Mouse (Mus musculus) ES-E14 (cell line): Measurements from ENCODE around the gene Lrmda. TPM values are rescaled to one million over a fixed set of nuclear protein-coding genes. Genes with fewer than 3 reads are reported as not detected.

Experiments
- DNase-seq: peaks from one replicate; pipeline ENCODE4 v3.0.0-alpha.2; 2013; ENCODE audit warnings: low read depth, low spot score
- H3K27ac ChIP-seq: 2 replicates; pipeline ENCODE4 v1.5.1; 2012; ENCODE audit warnings: low read depth, mild to moderate bottlenecking, low read length, moderate library complexity, mixed read lengths; ENCODE audit not compliant: poor library complexity, insufficient read depth, severe bottlenecking
- H3K36me3 ChIP-seq: 2 replicates; pipeline ENCODE4 v1.6.1; 2012; ENCODE audit warnings: mild to moderate bottlenecking, low read length, moderate library complexity, mixed read lengths; ENCODE audit not compliant: control insufficient read depth, poor library complexity, insufficient read depth, severe bottlenecking
- H3K4me1 ChIP-seq, 2 experiments: fragments of 150-350 bp in 1 of 2; sonication (generic) in 1 of 2; 2 replicates each; pipeline ENCODE4 v1.6.1; 2012; ENCODE audit warnings: low read length in 2 of 2, mild to moderate bottlenecking in 1 of 2, mixed read lengths in 1 of 2; ENCODE audit not compliant: control insufficient read depth in 2 of 2, insufficient read depth in 2 of 2, poor library complexity in 1 of 2
- H3K4me3 ChIP-seq, 2 experiments: fragments of 150-350 bp in 1 of 2; sonication (generic) in 1 of 2; 2 replicates each; pipeline ENCODE4 v1.5.1; 2012; ENCODE audit warnings: low read length in 2 of 2, low read depth in 1 of 2, mild to moderate bottlenecking in 1 of 2, mixed read lengths in 1 of 2; ENCODE audit not compliant: insufficient read depth in 1 of 2, poor library complexity in 1 of 2, severe bottlenecking in 1 of 2
- H3K9ac ChIP-seq: 2 replicates; pipeline ENCODE4 v1.6.1; 2012; ENCODE audit warnings: low read depth, mild to moderate bottlenecking, low read length, mixed read lengths; ENCODE audit not compliant: poor library complexity, insufficient read depth, severe bottlenecking
- H3K9me3 ChIP-seq: fragments of 150-350 bp; sonication (generic); 2 replicates; pipeline ENCODE4 v1.6.1; 2012; ENCODE audit warnings: low read depth, mild to moderate bottlenecking, low read length; ENCODE audit not compliant: control insufficient read depth, insufficient read depth
- CHD2 ChIP-seq: IDR thresholded peaks from 2 replicates; pipeline ENCODE4 v1.6.1; 2014; ENCODE audit warnings: mild to moderate bottlenecking, low read depth, low read length, inconsistent platforms
- HCFC1 ChIP-seq: IDR thresholded peaks from 2 replicates; pipeline ENCODE4 v1.6.1; 2012; ENCODE audit warnings: low read length, inconsistent platforms, borderline replicate concordance; ENCODE audit not compliant: insufficient read depth
- MAFK ChIP-seq: IDR thresholded peaks from 2 replicates; pipeline ENCODE4 v1.6.1; 2014; ENCODE audit warnings: mild to moderate bottlenecking, low read depth, low read length, inconsistent platforms; ENCODE audit not compliant: insufficient read depth
- ZC3H11A ChIP-seq: IDR thresholded peaks from 2 replicates; pipeline ENCODE4 v1.6.1; 2012; ENCODE audit warnings: low read depth, mild to moderate bottlenecking, inconsistent platforms, low read length, borderline replicate concordance
- ZNF384 ChIP-seq: IDR thresholded peaks from 2 replicates; pipeline ENCODE4 v1.6.1; 2012; ENCODE audit warnings: low read depth, low read length, inconsistent platforms
- in situ Hi-C, 2 experiments: fragments of 600-800 bp; cut with MboI; formaldehyde crosslinking; loops; one replicate each; pipeline ENCODE4 v1.15.1; 2025; ENCODE audit warnings: low sequenced_read_pairs in 2 of 2, inconsistent platforms in 1 of 2; ENCODE audit not compliant: unreplicated experiment in 2 of 2
- total RNA-seq: library from RNA; depleted of rRNA; stranded (reverse); fragments of 300-350 nt; gene quantifications from 2 replicates; pipeline ENCODE4 v1.2.3, GENCODE M21; 2012

The Lrmda gene
- total RNA-seq, 1 experiment, result 0.22 TPM

GRCm38 (mm10) chr14:22088604-22089003, 69.1 kb downstream of the Lrmda start:
- no peak overlapping the region for H3K9ac ChIP-seq
- in situ Hi-C loops, result no loop called here
- H3K9me3 ChIP-seq, result no peaks in the 10 kb centered on the region
- no peaks in the 10 kb centered on the region for H3K36me3 ChIP-seq
- H3K27ac ChIP-seq, result no peak overlapping the region
- no peak for TF ChIP-seq HCFC1
- no peak for TF ChIP-seq MAFK
- no peak for TF ChIP-seq CHD2
- no peak for TF ChIP-seq ZC3H11A
- TF ChIP-seq ZNF384, result no peak
- H3K4me3 ChIP-seq, result no peak overlapping the region
- no peak for DNase-seq
- H3K4me1 ChIP-seq, result no peaks in the 10 kb centered on the region

GRCm38 (mm10) chr14:22089331-22089730, 69.8 kb downstream of the Lrmda start:
- H3K9me3 ChIP-seq, result no peaks in the 10 kb centered on the region
- TF ChIP-seq ZC3H11A (no peak), MAFK (no peak), ZNF384 (no peak), CHD2 (no peak)
- no peak for DNase-seq
- no peak overlapping the region for H3K9ac ChIP-seq
- no peak overlapping the region for H3K4me3 ChIP-seq
- H3K27ac ChIP-seq, result no peak overlapping the region
- no peaks in the 10 kb centered on the region for H3K4me1 ChIP-seq
- H3K36me3 ChIP-seq, result no peaks in the 10 kb centered on the region
- in situ Hi-C loops, result no loop called here

- no peaks in the 10 kb centered on the region for H3K4me1 ChIP-seq
Measured at GRCm38 (mm10) chr14:22089866-22090470, 70.5 kb downstream of the Lrmda start.

GRCm38 (mm10) chr14:22090778-22091211, 71.3 kb downstream of the Lrmda start:
- no peak for DNase-seq
- no peak overlapping the region for H3K9ac ChIP-seq
- H3K9me3 ChIP-seq, result no peaks in the 10 kb centered on the region
- H3K27ac ChIP-seq, result no peak overlapping the region
- H3K4me3 ChIP-seq, result no peak overlapping the region
- in situ Hi-C loops, result no loop called here
- H3K4me1 ChIP-seq, result no peaks in the 10 kb centered on the region
- H3K36me3 ChIP-seq, result no peaks in the 10 kb centered on the region
- TF ChIP-seq ZNF384 (no peak), ZC3H11A (no peak), MAFK (no peak), HCFC1 (no peak), CHD2 (no peak)

More at GRCm38 (mm10) chr14:22089866-22090470, 70.5 kb downstream of the Lrmda start:
- DNase-seq, result no peak
- no peak overlapping the region for H3K27ac ChIP-seq
- in situ Hi-C loops, result no loop called here
- no peak overlapping the region for H3K9ac ChIP-seq
- no peak for TF ChIP-seq CHD2
- no peak for TF ChIP-seq ZNF384
- TF ChIP-seq HCFC1, result no peak
- TF ChIP-seq MAFK, result no peak
- TF ChIP-seq ZC3H11A, result no peak
- no peak overlapping the region for H3K4me3 ChIP-seq
- H3K36me3 ChIP-seq, result no peaks in the 10 kb centered on the region
- no peaks in the 10 kb centered on the region for H3K9me3 ChIP-seq

- TF ChIP-seq CHD2, result no peak
- in situ Hi-C loops, result no loop called here
- DNase-seq, result no peak
- H3K4me1 ChIP-seq, result no peaks in the 10 kb centered on the region
- H3K9ac ChIP-seq, result no peak overlapping the region
- H3K27ac ChIP-seq, result no peak overlapping the region
- H3K9me3 ChIP-seq, result no peaks in the 10 kb centered on the region
- no peaks in the 10 kb centered on the region for H3K36me3 ChIP-seq
- H3K4me3 ChIP-seq, result no peak overlapping the region
Measured at GRCm38 (mm10) chr14:22091306-22091705, 71.8 kb downstream of the Lrmda start.
